Mouse (Mus musculus) layer of hippocampus, adult 8-10 months (tissue): ENCODE results near the gene Picalm. TPM values are rescaled to one million over a fixed set of nuclear protein-coding genes. Genes with fewer than 3 reads are reported as not detected.
"Not testable (repeated sequence)": the region's sequence is repeated elsewhere in the genome, so short reads cannot be mapped to it uniquely, and the experiment has no call there.

Experiments
- DNase-seq, 2 experiments: peaks; one replicate each; pipeline ENCODE4 v3.0.0; 2022; ENCODE audit warnings: low spot score in 2 of 2
- total RNA-seq, 4 experiments: library from RNA; stranded (reverse); gene quantifications; 2 replicates each; pipeline ENCODE4 v1.2.4; 2022

Picalm gene
- total RNA-seq, 4 experiments from 2014 or later, result 145 to 170 (median 165) TPM

DNA sequence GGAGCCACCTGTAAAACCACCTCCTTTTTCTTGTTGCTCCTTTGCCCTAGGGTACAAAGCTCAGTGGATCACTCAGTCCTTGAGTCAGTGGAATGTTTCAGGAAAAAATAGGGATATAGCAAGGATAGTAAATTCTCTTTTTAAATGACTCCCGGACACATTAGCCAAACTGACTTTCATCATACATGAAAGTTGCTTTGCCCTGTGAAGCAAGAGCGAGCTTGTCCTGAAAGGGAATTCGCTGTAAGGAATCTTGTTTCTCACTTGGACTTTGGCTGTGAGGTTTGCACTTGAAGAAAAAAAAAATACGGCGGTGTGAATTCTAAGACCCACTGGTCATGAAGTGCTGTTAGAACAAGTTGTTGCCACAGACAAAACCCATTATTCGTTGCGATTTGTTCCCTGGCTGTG is 1.8 kb downstream of the Picalm start:
- no peak for DNase-seq

DNA sequence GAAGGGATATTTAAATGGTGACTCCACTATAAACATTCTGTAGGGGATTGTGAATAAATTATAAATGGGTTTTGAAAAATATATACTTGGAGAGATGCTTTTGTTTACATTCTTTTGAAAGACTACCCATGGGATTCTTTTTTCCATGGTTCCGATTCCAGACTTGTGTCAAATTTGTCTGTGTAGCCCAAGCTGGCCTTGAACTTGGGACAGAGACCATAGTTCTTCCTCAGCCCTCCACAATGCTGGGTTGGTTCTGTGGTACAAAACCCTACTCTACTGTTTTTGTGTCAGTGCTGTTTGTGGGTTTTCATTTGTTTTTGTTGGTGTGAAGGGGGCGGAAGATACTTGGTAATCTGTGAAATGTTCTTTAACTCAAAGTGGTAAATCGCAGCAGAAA is 2.3 kb downstream of the Picalm start:
- no peak for DNase-seq

DNA sequence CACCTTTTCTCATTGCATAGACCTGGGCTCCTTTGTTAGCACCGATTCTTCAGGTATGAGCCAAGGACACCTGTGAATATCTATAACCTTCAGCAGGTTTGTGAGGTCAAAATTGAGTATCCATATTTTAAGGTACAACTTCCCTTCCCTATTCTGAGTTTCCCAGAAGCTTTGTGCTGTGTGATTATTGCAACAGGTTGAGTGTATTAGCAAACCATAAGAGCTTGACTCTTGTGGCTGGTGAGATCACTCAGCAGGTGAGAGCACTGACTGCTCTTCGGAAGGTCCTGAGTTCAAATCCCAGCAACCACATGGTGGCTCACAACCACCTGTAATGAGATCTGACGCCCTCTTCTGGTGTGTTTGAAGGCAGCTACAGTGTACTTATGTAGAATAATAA is 6.7 kb downstream of the Picalm start:
- DNase-seq, result no peak

DNA sequence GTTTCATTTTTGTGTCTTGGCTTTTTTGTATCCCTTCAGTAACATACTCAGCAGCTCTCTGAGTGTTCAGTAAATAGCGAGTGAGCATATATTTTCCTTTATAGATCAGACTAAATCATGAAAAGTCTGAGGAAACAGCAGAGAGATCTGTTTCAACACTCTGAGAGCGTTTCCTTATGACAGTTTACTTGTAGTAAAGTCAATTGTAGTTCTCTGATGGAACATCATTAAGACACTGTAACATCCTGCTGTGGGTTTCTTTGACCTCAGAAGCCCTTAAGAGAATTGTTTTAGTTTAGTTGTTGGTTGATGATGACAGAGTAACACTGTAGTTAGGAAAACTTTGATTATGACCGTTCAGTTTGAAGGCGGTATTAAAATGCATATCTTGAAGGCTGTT is 8.3 kb downstream of the Picalm start:
- DNase-seq, result no peak

DNA sequence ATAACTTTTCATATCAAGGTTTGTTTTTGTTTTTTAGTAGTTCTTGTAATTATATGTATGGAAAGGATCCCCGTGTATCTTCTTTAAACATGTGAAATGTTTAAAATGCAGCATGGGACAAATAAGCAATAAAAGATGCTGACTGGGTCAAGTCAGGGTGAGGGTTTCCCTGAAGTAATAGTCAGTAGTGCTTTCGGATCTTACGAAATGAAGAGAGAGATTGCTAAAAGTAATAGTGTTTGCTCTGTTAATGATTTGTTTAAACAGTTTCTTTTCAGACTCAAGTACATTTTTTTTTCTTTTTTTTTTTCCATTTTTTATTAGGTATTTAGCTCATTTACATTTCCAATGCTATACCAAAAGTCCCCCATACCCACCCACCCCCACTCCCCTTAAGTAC is 10.3 kb downstream of the Picalm start:
- no peak for DNase-seq

DNA sequence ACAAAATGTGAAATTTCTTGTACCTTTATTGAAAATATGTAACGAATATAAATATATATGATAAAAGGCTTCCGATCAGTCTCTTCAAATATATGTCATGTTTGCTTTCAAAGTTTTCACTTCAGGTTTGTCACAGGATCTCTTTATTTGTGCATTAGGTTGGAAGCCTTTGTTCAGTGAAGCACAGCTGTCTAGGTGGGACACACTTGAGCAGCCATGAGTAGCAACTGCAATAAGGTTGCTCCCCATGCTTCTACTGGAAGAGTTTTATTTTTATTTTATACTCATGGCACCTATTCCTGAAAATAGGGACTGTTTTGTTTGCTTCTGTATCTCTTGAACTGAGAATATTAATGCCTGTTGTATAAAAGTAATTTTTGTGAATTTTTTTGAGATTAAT is 14.3 kb downstream of the Picalm start:
- DNase-seq, result no peak

DNA sequence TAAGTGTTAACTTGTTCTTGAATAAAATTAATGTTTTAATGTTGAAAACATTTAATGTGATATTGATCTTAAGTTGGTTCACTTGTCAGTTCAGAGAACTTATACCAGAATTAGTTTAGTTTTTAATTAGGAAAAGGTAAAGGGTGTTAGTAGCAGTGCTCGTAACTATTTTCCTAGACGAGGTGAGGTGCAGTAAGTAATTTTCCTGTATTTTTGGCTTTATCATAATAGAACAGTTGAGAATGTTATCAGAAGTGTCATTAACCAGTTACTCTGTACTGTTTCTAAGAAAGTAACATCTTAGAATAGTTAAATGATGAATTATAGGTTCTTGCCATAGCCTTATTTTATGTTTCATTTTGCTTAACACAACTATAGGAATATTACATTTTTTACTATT is 15.0 kb downstream of the Picalm start:
- no peak for DNase-seq

DNA sequence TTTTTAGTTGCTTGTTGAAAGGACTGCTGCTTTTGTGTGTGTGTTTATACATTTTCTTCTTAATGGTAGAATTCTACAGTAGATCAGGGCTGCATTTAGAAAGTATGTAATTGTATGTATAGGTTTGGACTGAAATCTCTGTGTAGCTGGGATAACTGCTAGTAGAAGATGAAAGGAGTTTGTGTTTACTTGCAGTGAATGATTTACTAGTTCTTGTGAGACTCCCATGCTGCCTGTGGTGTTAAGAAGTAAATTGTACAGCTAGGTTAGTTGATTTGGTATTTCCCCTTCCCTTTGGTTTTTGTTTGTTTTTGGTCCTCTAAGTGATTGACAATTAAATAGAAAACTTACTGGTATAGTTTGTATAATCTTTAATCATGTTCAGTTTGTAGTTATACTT is 15.4 kb downstream of the Picalm start:
- no peak for DNase-seq

DNA sequence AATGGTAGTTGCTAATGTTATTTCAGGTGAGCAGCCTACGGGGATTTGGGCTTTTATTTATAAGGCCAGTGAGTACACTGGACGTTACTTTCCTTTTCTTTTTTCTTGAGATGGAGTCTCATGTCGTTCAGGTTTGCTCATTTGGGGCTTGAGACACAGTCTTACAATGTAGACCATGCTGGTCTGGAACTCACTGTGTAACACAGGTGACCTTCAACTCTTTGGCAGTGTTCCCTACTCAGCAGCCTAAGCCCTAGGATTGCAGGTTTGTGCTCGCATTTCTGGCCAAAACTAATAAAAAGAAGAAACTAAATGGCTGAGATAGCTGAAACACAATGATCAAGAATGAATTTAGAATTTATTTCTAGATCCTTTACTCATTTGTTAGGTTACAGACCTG is 15.9 kb downstream of the Picalm start:
- DNase-seq, result no peak

DNA sequence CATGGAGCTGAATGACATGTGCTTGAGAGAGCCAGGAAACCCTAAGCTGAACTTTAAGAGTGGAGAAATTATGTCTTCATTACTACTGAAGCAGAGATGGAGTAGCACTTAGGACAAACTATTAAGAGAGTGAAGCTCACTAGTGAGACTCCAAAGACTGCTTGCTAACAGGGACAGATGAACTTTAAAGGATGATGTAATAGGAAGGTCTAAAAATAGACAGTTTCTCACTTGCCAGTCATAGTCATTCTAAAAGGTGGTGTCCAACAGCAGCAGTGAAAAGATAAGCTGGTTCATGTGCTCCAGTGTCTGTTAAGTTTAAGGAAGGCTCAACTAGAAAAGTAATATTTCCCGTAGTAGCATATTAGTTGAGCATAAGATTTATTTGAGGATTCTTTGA is 16.3 kb downstream of the Picalm start:
- no peak for DNase-seq

DNA sequence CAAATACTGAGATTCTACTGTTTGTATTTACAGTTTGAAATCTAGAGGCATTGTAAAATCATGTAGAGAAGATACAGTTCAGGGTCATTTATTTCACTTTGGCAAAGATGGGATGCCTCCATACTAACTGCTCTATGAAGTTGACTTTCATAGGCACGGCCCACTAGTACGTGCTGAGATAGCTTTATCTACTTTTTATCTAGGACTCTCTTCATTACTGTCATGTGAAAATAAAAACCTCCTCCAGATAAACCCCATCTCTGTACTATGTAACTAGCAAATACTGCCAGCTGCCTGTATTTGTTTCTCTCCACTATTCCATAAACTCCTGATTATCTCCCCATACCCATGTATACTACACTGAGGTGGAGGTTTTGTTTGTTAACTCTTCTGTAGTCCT is 18.0 kb downstream of the Picalm start:
- no peak for DNase-seq

DNA sequence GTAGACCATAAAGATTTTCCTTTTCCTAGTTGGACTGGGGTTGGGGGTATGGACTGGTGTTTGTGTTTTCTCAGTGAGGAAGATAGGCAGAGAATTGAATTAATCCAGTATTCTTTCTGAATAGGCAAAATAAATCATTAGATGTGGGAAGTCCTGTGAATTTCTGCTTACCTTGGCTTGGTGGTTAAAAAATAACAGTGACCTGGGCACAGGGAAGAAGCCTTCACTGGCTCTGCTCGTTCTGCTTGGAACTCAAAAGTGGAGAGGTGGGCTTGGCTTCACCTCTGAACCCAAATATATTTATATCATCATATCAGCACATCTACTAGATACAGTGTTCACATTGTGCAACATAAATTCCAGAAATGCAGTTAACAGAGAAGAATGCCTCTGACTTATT is 18.5 kb downstream of the Picalm start:
- no peak for DNase-seq

DNA sequence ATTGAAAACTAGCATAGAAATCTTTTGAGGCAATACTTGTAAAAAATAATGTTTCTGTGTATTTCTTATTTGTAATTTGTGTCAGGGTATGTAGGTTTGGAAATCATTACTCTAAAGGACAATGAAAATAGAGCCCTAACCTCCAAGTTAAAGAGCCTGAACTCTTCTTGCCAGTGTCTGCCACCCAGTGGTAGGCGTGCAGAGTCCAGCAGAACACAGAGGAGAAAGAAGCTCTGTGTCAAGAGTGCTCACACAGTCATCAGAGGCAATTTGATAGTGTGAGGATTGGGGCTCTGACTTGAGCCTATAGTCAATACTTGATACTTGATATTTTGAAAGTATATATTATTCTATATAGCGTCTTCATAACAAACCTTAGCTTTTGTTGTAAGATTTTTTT is 20.3 kb downstream of the Picalm start:
- peak in 1 of 2 experiments; percentile 32 for DNase-seq

DNA sequence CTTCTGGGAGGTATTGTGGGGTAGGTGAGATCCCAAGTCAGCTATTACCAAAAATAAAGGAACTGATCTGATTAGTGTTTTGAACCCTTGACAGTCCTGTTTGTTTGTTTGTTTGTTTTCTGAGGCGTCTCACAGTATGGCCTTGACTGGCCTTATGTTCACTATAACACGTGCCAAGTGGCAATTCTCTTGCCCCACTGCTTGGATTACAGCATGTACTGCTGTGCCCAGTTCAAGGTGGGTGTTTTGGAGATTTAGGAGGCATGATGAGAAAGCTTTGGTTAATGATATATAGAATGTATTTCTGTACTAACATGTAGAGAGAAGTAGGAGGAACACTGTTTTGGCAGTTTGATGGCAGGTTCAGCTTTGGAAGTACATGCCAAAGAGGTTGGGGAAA is 28.0 kb downstream of the Picalm start:
- DNase-seq, result no peak

DNA sequence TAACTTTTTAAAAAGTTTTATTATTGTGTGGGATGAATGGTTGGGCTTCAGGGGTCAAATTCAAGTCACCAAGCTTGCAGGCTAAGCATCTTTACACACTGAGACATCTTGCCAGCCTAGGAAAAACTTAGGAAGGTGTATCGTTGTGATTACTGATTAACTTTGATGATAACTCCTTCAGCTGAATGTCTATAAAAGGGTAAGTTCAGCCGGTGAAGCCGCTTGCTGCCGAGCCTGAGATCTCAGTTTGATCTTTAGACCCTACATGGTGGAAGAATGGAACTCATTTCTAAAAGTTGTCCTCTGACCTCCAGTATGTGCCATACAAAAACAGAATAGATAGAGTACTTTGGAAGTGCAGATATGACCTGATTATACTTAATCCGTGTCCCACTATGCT is 30.6 kb downstream of the Picalm start:
- DNase-seq, result no peak

DNA sequence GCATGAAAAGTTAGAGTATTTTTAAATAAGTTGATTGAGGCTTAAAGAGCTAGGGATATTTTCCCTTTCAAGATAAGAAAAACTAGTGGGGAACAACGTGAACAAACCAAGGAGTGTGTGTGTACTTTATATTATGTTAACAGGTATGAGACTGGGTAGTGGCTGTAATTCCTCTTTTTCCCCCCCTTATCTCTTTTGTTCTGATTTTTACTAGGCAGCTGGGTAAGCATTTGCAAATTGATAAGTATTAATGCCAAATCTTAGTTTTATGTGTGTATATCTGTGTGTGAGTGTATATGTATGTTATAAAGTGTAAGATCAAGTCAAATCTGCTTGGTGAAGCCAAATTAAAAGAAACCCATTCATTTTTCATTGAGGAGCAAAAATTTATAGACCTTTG is 34.3 kb downstream of the Picalm start:
- no peak for DNase-seq

DNA sequence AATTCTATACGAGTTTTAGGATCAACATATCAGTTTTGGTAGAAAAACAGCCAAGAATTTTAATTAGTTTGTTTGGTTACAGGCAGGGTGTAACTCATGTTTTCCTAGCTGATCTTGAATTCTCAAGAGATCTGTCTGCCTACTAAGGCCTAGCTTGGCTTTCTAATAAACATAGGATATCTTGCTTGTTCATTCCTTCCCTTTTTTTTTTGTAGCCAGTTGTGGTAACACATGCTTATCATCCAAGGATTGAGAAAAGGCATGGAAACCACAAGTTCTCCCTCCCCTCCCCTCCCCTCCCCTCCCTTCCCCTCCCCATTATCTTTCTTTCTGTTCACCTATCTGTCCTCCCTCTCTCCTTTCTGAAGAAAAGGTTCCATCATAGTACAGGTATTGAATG is 36.0 kb downstream of the Picalm start:
- DNase-seq, result no peak

DNA sequence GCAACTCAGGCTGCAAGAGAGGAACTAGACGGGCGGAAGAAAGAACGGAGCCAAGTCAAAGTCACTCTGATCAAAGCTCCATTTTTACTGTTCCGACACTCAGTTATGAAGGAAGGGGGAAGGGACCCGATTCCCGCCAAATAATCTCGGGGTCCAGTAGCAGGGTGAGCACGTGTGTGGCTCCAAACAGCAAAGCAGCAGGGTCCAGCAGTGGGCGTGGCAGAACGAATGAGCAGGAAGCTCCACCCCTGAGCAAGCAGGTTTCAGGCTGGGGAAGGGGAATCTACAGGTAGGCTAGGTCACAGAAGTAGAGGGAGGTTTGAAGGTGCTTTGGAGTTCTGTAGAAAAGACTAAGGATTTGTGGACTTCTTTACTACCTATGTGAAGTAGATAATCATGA is 37.8 kb downstream of the Picalm start:
- DNase-seq, result not testable (repeated sequence)

DNA sequence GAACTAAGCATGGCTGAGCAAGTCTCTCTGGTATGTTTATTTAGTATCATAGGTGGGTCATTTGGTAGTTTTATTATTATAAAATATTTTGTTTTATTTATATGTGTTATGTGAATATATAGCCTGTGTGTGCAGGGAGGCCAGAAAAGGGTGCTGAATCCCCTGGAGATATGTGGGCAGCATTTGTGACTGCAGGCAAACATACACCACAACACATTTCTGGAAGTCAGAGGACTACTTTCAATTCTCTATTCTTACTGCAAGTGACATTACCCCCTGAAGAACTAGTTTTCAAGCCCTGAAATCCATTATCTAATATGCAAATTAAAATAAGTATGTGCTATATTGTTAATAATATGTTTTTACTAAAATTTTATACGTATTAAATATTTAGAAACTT is 43.8 kb downstream of the Picalm start:
- no peak for DNase-seq

DNA sequence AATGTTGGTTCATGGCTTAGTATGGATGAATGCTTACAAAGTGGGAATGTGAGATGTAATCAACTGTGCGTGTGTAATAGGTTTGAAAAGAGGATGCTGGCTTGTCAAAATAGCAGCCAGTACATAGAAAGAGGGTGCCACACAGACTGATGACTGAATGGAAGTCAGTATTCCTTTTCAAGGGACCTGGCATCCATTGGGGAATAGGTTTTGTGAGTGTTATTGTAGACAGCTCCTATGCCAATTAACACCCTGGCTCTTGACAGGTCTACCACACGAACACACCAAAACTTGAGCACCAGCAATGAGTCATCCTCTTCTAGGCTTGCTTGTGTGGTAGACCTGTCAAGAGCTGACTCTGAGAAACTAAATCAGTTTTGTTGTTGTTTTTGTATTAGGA is 45.6 kb downstream of the Picalm start:
- DNase-seq, result no peak

DNA sequence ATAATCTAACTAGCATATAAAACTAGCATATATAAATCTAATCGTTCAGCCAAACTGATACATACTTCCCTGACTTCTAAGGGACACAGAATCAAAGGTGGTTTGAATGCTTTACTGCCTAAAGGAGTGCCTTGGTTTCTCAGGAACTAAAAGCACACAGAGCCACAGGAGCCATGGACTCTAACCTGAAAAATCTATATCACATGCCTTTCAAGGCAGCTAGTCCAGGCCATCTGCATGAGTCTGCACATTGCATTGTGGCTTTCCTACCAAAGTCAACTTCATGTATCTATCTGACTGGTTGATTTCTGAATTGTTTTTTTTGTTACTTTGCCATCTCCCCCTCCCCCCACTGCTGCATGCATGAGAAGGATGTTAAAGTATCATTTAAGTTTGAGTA is 50.6 kb downstream of the Picalm start:
- no peak for DNase-seq

DNA sequence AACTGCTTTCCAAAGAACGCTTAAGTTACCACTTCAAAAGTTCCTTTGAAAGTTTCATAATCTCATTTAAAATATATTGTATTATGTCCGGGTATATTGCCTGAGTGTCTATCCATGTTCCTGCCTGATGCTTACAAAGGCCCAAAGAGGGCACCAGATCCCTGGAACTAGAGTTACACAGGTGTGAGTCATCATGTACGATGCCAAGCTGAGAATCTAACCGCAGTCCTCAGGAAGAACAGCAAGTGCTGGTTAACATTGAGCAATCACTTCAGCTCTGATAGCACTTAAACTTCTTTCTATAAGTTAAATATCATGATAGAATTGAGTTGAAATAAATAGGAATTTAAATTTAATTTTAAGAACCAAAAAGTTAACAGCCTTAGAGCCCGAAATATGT is 70.2 kb downstream of the Picalm start:
- no peak for DNase-seq

DNA sequence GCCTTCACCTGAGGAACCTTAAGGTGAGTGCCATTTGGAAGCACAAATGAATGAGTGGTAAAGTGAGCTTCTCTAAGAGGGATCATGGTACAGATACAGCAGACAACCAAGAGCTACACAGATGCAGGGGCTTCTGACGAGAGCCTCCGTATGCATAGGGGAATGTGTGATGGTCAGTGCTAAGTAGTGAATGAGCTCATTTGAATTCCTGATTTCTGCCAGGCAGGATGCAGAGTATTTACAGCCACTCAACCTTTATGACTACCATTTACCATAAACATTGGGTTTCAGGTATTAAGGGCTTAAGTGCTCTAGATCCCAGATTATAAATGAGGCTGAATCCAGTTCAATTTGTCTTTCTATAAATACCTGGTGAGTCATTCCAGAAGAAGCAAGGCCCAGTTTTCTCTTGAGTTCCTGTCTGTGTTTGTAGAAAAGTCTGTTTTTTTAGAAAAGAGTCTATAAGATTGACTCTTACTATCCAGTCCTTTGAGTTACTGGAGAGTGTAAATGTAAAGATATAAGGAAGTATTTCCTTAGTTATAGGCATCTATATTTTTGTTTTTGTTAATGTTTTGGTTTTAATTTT is 72.0 kb downstream of the Picalm start:
- DNase-seq, result no peak

DNA sequence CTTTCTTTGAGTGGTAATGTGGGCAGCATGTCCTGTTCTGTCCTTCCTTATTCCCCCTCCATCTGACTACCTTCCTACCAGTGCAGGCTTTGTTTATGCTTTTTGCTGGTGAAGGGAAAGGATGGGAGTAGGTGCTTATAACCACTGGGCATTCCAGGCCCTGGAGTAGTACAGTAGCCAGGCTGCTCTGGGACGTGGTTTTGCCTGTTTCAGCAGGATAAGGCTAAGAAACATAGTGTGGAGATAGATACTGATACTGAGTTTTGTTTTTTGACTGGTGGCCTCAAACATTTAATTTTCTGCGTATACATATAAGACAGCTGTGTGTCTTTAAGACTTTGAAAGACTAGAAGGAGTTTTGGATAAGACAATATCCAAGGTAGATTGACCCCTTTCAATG is 73.9 kb downstream of the Picalm start:
- DNase-seq, result no peak
